Mouse (Mus musculus) heart, embryonic 13.5 days (tissue): ENCODE data around the gene Ifitm5. TPM values are rescaled to one million over a fixed set of nuclear protein-coding genes. Genes with fewer than 3 reads are reported as not detected.
"Not testable (repeated sequence)": the region's sequence is repeated elsewhere in the genome, so short reads cannot be mapped to it uniquely, and the experiment has no call there.

Experiments used
- ATAC-seq: fragments of 200-750 bp; cut with Nextera tagmentation; 2 replicates; pipeline ENCODE4 v1.8.0; 2017; ENCODE audit warnings: moderate TSS enrichment; ENCODE audit not compliant: insufficient number of reproducible peaks, low FRiP score, low TSS enrichment; ENCODE audit errors: extremely low read depth
- H3K27ac ChIP-seq: fragments of 300-500 bp; sonication (generic); replicated peaks from 2 replicates; pipeline ENCODE4 v1.5.1; 2015; ENCODE audit warnings: moderate library complexity, mild to moderate bottlenecking, inconsistent platforms
- H3K27me3 ChIP-seq: fragments of 300-500 bp; sonication (generic); replicated peaks from 2 replicates; pipeline ENCODE4 v1.6.1; 2015; ENCODE audit warnings: mild to moderate bottlenecking, inconsistent platforms
- H3K36me3 ChIP-seq: fragments of 300-500 bp; sonication (generic); 2 replicates; pipeline ENCODE4 v1.6.1; 2015; ENCODE audit warnings: mild to moderate bottlenecking, inconsistent platforms
- H3K4me1 ChIP-seq: fragments of 300-500 bp; sonication (generic); 2 replicates; pipeline ENCODE4 v1.6.1; 2015; ENCODE audit warnings: inconsistent platforms
- H3K4me2 ChIP-seq: fragments of 300-500 bp; sonication (generic); 2 replicates; pipeline ENCODE4 v1.6.1; 2015; ENCODE audit warnings: inconsistent platforms, mild to moderate bottlenecking, moderate library complexity
- H3K4me3 ChIP-seq: fragments of 300-500 bp; sonication (generic); 2 replicates; pipeline ENCODE4 v1.5.1; 2015; ENCODE audit warnings: moderate library complexity, mild to moderate bottlenecking, inconsistent platforms
- H3K9ac ChIP-seq: fragments of 300-500 bp; sonication (generic); 2 replicates; pipeline ENCODE4 v1.6.1; 2015; ENCODE audit warnings: inconsistent platforms, mild to moderate bottlenecking, moderate library complexity
- H3K9me3 ChIP-seq: fragments of 300-500 bp; sonication (generic); 2 replicates; pipeline ENCODE4 v1.6.1; 2016; ENCODE audit warnings: inconsistent platforms
- WGBS: fragments of 180-500 bp; shearing (Covaris S2); methylation state at CpG from one replicate; pipeline ENCODE4 v1.1.7; 2015; ENCODE audit warnings: mixed read lengths; 5-methylcytosine and 5-hydroxymethylcytosine counted together
- polyA plus RNA-seq: library from polyadenylated mRNA; unstranded; fragments of >200 nt; fragmentation: Nextera tagmentation; extraction: Ambion mirVana; gene quantifications from 2 replicates; pipeline ENCODE4 v1.2.1, GENCODE M21; 2015

The Ifitm5 gene
- polyA plus RNA-seq, 1 experiment from 2014 or later: 1.2 TPM

DNA sequence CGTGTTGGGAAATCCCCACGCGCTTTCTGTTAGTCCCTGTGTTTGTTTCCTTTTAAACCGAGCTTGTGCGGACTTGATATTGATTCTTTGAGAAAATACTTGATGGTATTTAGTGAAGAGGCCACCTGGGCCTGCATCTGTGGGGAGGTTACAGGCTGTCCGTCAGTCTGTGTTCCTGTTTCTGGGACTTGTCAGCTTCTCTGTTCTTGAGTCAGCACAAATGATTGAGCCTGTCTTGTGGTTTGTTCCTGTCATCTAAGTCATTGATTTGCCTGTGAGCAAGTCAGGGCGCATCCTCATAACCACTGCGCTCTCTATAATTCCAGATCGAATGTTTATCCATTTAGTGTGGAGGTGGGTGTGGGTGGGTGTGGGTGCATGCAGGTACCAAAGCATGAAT, 26.6 kb upstream of the Ifitm5 start:
- ATAC-seq, H3K9me3 ChIP-seq, H3K4me1 ChIP-seq, H3K36me3 ChIP-seq, H3K9ac ChIP-seq, H3K27ac ChIP-seq, H3K4me2 ChIP-seq, H3K4me3 ChIP-seq: not testable (repeated sequence)
- peaks cover 30% of the 10 kb centered on the region for H3K27me3 ChIP-seq
- 83% methylated on average over 9 of the region's 9 CpGs for WGBS

DNA sequence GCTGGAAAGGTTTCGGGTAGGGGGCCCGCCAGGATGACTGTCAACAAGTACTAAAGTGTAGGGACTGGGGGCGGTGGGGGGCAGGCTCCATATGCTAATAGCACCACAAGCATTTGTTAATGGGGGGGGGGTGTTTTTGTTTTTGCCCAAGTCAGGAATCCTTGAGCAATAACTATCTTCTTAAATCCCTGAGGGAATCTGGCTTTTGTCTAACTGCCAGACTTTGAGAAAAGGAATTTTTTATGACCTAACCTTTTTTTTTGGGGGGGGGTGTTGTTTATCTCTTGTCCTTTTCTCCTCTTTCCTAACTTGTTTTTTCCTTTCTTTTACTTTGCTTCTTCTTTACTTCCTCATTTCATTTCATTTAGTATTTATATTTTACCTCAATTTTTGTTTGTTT, 25.4 kb upstream of the Ifitm5 start:
- Histone ChIP-seq H3K4me3 (no peak overlapping the region), H3K9me3 (no peaks in the 10 kb centered on the region), H3K36me3 (no peaks in the 10 kb centered on the region), H3K4me2 (peak overlapping the region; percentile 7; the same call in 1 of the 2 replicates), H3K27me3 (peaks cover 32% of the 10 kb centered on the region), H3K27ac (no peak overlapping the region), H3K4me1 (peaks cover 17% of the 10 kb centered on the region), H3K9ac (no peak overlapping the region)
- ATAC-seq: no peak
- WGBS: 34% methylated on average over 3 of the region's 3 CpGs

DNA sequence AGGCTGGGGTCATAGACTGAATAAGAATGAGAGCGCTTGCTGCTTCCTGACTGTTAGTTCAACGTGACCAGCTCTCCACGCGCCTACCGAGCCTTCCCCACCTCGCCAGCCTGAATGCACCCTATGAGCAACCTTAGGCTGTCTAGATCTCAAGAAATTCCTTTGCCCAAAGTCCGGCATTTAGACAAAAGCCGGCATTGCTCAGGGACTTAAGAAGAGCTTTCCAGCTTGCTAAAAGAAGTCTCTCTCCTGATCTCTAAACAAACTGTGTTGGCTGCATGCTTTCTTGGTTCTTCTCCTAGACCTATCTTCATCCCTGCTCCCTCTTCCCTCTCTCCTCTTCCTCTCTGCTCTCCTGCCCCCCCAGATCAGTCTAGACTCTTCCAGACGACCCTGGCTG, 24.8 kb upstream of the Ifitm5 start:
- WGBS: 11% methylated on average over 9 of the region's 9 CpGs
- ATAC-seq: no peak
- H3K4me2 ChIP-seq: peak overlapping the region; percentile 7; the same call in 1 of the 2 replicates

DNA sequence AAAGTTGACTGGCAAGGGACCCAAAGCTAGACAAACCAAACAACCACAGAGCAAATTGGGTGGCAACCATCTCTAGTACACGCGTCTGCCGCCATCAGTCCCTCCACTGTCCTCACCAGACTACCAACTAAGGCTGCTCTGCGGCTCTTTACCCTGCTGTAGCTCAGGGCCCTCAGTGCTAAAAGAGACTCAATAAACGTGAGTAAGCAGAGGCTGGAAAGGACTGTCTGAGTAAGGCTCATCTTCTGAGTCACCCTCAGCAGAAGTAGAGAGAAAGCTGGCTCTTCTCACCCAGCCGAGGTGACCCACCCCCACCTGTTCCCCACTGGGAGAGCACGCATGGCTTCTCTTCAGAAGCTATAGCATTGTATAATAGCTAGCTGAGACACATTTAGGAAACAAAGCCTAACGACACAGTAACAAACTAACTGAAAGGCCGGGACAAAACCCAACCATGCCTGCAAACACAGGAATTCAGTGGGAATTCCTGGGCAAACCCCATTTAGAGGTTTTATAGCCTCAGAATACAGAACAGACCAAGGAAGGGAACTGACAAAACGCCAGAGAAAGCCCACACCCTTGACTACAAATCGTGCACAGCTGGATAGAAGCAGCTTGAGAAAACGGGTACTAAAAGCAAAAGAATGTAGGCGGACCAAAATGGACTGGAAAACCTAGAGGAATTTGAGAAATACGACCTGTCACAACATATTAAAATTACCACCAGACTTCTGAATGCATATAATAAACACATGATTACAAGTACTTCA, 23.5 kb upstream of the Ifitm5 start:
- ATAC-seq: no peak
- Histone ChIP-seq H3K9ac (no peak overlapping the region), H3K27ac (no peak overlapping the region), H3K36me3 (no peaks in the 10 kb centered on the region), H3K9me3 (no peaks in the 10 kb centered on the region), H3K4me2 (no peak overlapping the region), H3K4me3 (no peak overlapping the region), H3K27me3 (peaks cover 51% of the 10 kb centered on the region), H3K4me1 (peaks cover 19% of the 10 kb centered on the region)
- WGBS: 46% methylated on average over 14 of the region's 14 CpGs

More for the DNA sequence above, 24.8 kb upstream of the Ifitm5 start:
- H3K36me3 ChIP-seq: no peaks in the 10 kb centered on the region
- peaks cover 17% of the 10 kb centered on the region for H3K4me1 ChIP-seq
- no peaks in the 10 kb centered on the region for H3K9me3 ChIP-seq
- H3K9ac ChIP-seq: no peak overlapping the region
- H3K27ac ChIP-seq: no peak overlapping the region
- no peak overlapping the region for H3K4me3 ChIP-seq
- peaks cover 37% of the 10 kb centered on the region for H3K27me3 ChIP-seq

DNA sequence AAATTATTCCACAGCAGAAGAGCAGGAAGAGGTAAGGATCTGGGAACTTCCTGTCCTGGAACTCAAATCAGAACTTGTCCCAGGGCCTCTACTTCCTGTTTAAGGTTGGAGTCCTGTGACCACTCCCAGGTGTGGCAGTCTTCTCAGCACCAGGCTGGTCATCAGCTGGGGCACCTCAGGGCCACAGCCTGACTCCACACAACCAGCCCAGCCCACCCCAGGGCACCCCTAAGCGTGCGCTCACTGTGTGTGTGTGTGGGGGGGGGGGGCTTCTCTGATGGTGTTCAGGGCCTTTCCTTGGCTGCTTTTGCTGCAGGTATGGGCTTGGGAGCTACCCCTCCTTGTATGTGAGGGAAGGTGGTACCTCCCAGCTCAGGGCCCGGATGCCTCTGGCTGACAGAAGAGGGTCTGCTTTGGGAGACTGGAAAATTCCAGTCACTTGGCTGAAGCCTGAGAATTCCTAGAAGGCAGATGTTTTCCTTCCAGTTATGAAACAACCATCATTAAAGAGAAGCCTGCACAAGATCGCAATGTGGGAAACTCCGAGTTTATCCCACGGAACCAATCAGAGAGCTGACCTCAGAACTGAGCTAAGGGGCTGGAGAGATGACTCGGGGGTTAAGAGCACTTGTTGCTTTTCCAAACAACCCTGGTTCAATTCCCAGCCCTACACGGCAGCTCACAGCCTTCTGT, 21.5 kb upstream of the Ifitm5 start:
- H3K36me3 ChIP-seq: no peaks in the 10 kb centered on the region
- no peaks in the 10 kb centered on the region for H3K9me3 ChIP-seq
- peaks cover 19% of the 10 kb centered on the region for H3K4me1 ChIP-seq
- peaks cover 70% of the 10 kb centered on the region for H3K27me3 ChIP-seq
- 52% methylated on average over 8 of the region's 8 CpGs for WGBS
- no peak overlapping the region for H3K4me3 ChIP-seq
- no peak for ATAC-seq
- no peak overlapping the region for H3K4me2 ChIP-seq
- H3K9ac ChIP-seq: no peak overlapping the region
- peak overlapping the region; percentile 75 for H3K27ac ChIP-seq

DNA sequence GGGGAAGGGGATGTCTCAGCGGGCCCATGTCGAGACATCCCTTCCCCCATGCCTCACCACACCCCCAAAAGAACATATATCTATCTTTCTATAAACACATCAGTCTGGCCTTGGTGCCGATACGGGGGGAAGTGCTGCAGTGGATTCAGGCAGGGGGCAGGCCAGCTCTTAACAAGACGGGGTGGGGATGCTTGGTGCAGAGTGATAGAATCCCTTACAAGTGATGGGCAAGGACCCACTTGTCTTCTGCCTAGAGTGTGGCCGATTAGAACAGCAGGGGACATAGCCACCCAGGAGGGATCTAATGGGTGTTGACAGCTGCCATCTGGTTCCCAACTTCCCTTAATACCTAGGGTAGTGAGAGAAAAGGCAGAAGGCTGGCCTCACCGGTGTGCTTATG, 20.8 kb upstream of the Ifitm5 start:
- peaks cover 70% of the 10 kb centered on the region for H3K27me3 ChIP-seq
- no peak for ATAC-seq

DNA sequence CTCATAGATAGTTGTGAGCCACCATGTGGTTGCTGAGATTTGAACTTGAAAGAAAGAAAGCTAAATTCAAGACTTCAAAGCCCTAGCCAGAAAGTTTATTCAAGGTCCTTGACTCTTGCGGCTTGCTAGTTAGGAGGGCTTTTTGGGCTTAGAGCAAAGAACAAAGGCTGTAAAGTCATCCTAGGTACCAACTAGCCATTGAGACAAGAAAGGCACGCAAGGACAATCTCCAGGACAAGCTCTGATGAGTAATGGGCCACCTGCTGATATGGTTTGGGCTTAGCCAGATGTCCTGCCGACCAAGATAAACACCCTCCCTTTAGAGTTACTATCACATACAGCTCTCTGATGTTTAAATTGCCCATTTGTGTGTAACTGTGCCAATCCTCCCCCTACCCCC, 18.6 kb upstream of the Ifitm5 start:
- ATAC-seq, H3K36me3 ChIP-seq, H3K4me2 ChIP-seq, H3K27ac ChIP-seq, H3K9me3 ChIP-seq, H3K4me3 ChIP-seq, H3K9ac ChIP-seq: not testable (repeated sequence)
- peaks cover 62% of the 10 kb centered on the region for H3K27me3 ChIP-seq
- WGBS: 7% methylated on average over 3 of the region's 3 CpGs
- peaks cover 13% of the 10 kb centered on the region for H3K4me1 ChIP-seq

More for the DNA sequence above, 20.8 kb upstream of the Ifitm5 start:
- Histone ChIP-seq H3K9me3 (no peaks in the 10 kb centered on the region), H3K4me3 (no peak overlapping the region), H3K4me1 (peaks cover 19% of the 10 kb centered on the region), H3K27ac (peak overlapping the region; percentile 75; the same call in 1 of the 2 replicates), H3K9ac (no peak overlapping the region), H3K4me2 (no peak overlapping the region), H3K36me3 (no peaks in the 10 kb centered on the region)
- WGBS: 12% methylated on average over 7 of the region's 7 CpGs

DNA sequence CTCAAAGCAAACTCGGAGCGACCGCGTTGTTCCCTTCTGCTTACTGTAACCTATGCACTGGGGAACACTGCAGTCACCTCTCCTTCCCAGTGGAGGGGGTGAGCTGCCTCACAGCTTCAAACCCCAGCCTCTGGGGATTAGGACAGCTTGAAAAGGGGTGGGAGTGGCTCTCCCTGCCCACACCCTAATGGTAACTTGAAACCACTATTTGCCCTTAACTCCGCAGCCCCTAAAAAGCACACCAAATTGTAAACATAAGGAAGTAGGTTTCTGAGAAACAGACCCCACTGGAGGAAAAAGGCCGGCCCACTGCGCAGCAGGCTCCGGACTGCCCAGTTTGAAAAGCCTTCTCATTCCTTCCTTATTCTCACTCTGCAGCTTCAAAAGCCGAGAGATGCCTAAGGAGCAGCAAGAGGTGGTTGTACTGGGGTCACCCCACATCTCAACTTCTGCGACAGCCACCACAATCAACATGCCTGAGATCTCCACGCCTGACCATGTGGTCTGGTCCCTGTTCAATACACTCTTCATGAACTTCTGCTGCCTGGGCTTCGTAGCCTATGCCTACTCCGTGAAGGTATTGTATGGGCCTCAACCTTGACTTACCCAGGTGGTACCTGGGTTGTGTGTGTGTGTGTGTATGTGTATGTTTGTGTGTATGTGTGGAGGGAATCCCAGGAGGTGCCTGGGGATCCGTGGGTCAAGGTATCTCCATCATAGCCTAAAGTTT, 17.9 kb upstream of the Ifitm5 start:
- Histone ChIP-seq H3K4me2 (no peak overlapping the region), H3K4me1 (peaks cover 13% of the 10 kb centered on the region), H3K9ac (no peak overlapping the region), H3K27ac (no peak overlapping the region), H3K9me3 (no peaks in the 10 kb centered on the region), H3K4me3 (no peak overlapping the region), H3K27me3 (peaks cover 55% of the 10 kb centered on the region), H3K36me3 (no peaks in the 10 kb centered on the region)
- 12% methylated on average over 14 of the region's 14 CpGs for WGBS
- ATAC-seq: no peak; the same call in 1 of the 2 replicates

DNA sequence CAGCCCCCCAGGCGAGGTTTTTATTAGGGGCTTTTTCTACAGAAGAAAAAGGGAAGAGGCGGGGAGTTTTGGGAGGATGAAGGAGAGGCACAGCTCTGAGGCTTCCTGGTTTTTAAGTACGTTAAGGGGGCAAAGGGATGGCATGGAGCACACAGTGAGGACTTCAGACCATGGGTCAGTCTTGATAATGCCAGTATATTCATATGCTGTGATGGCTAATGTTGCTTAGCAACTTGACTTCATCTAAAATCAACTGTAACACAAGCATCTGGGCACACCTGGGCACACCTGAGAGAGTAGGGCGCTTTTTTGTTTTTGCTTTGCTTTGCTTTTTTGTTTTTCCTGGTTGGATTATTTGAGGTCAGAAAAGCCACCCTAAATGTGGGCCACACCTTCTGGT, 16.8 kb upstream of the Ifitm5 start, which contains the start of gene Ifitm1:
Gene Ifitm1, plus strand, starts transcription at position 301 of the 400 bp plus-strand sequence.
- Histone ChIP-seq H3K27me3 (peaks cover 49% of the 10 kb centered on the region), H3K4me3 (no peak within 1 kb of the TSS), H3K9me3 (no peaks in the 10 kb centered on the region), H3K27ac (no peak within 1 kb of the TSS), H3K9ac (no peak within 1 kb of the TSS), H3K36me3 (no peaks in the 10 kb centered on the region), H3K4me1 (peaks cover 13% of the 10 kb centered on the region), H3K4me2 (no peak within 1 kb of the TSS)
- 72% methylated on average over 4 of the region's 4 CpGs for WGBS
- no peak for ATAC-seq

DNA sequence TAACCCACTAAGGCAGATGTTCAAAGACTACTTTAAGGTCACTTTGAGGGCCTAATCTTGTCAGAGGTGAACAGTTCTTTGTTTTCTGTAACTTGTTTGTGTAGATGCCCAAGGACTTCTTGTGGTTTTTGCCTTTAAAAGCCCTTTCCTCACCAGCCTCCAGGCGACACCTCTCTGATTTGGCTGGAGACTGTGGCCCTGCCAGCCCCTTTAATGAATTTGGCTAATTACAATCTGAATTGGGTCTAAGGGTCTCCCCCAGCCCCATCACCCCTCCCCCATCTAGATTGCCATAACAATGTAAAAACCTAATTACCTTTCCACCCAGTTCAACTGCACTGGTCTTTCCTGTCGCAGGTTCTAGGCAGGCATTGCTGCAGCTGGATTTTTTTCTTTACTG, 12.6 kb upstream of the Ifitm5 start:
- Histone ChIP-seq H3K27ac (no peak overlapping the region), H3K9ac (no peak overlapping the region), H3K36me3 (no peaks in the 10 kb centered on the region), H3K4me1 (no peaks in the 10 kb centered on the region; the same call in 1 of the 2 replicates), H3K27me3 (peaks cover 32% of the 10 kb centered on the region), H3K9me3 (no peaks in the 10 kb centered on the region), H3K4me2 (no peak overlapping the region), H3K4me3 (no peak overlapping the region)
- 68% methylated on average over 2 of the region's 2 CpGs for WGBS
- ATAC-seq: no peak

DNA sequence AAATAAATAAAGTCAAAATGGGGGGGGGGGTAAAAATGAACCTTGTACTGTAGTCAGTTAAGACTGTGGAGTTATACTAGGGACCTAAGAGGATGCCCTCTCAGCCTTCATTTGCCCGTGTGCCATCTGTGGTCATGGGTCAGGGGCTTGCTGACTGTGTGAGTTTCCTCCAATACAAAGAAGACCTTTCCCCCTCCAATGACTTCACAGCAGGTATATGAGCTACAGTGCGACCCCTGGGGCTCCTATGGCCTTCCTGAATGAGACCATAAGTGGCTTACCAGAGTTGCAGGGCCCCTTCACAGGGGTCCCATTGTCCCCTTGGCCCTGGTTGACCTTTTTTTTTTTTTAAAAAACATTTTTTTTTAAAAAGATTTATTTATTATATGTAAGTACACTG, 11.3 kb upstream of the Ifitm5 start:
- 53% methylated on average over 2 of the region's 2 CpGs for WGBS
- Histone ChIP-seq H3K4me2 (no peak overlapping the region), H3K9ac (no peak overlapping the region), H3K4me1 (peaks cover 2% of the 10 kb centered on the region), H3K9me3 (no peaks in the 10 kb centered on the region), H3K4me3 (no peak overlapping the region), H3K36me3 (no peaks in the 10 kb centered on the region), H3K27ac (no peak overlapping the region), H3K27me3 (peaks cover 20% of the 10 kb centered on the region)
- no peak for ATAC-seq
